Mouse (Mus musculus) ovary, postnatal 36 days (tissue): ENCODE measurements at regions not wholly inside any gene's neighbourhood (a gene's known extent, or its start where the extent isn't known, plus 50 kb on each side); places are given as distances from the start of the nearest gene placed in this dataset.

Experiments
- DNase-seq: peaks from one replicate; pipeline ENCODE4 v3.0.0; 2022; ENCODE audit warnings: low spot score, mixed read lengths

GRCm38 (mm10) chr14:24997786-24998509 is 461.0 kb upstream of the Zmiz1 start:
- no peak for DNase-seq

- DNase-seq = no peak
Measured at GRCm38 (mm10) chr14:24999008-24999572, 459.9 kb upstream of the Zmiz1 start.

- no peak for DNase-seq
Measured at GRCm38 (mm10) chr14:25005241-25005946, 453.6 kb upstream of the Zmiz1 start.

- DNase-seq = no peak
Measured at GRCm38 (mm10) chr14:25011926-25012325, 447.1 kb upstream of the Zmiz1 start.

- DNase-seq = peak; percentile 20
Measured at GRCm38 (mm10) chr14:25015288-25016238, 443.4 kb upstream of the Zmiz1 start.

- no peak for DNase-seq
Measured at GRCm38 (mm10) chr14:25017860-25018259, 441.1 kb upstream of the Zmiz1 start.

- no peak for DNase-seq
Measured at GRCm38 (mm10) chr14:25019306-25019905, 439.6 kb upstream of the Zmiz1 start.

GRCm38 (mm10) chr14:25022523-25023269 is 436.3 kb upstream of the Zmiz1 start:
- DNase-seq = no peak

GRCm38 (mm10) chr14:25023270-25023800 is 435.6 kb upstream of the Zmiz1 start:
- no peak for DNase-seq

GRCm38 (mm10) chr14:25025074-25025473 is 433.9 kb upstream of the Zmiz1 start:
- DNase-seq = no peak

GRCm38 (mm10) chr14:25027076-25027475 is 431.9 kb upstream of the Zmiz1 start:
- no peak for DNase-seq

GRCm38 (mm10) chr14:25027842-25028241 is 431.1 kb upstream of the Zmiz1 start:
- no peak for DNase-seq

GRCm38 (mm10) chr14:25030881-25031280 is 428.1 kb upstream of the Zmiz1 start:
- DNase-seq = no peak

- DNase-seq = no peak
Measured at GRCm38 (mm10) chr14:25031756-25032680, 427.0 kb upstream of the Zmiz1 start.

GRCm38 (mm10) chr14:25032899-25033298 is 426.1 kb upstream of the Zmiz1 start:
- DNase-seq = no peak

- no peak for DNase-seq
Measured at GRCm38 (mm10) chr14:25042265-25042664, 416.7 kb upstream of the Zmiz1 start.

GRCm38 (mm10) chr14:25044106-25044505 is 414.9 kb upstream of the Zmiz1 start:
- DNase-seq = no peak

- no peak for DNase-seq
Measured at GRCm38 (mm10) chr14:25044867-25045266, 414.1 kb upstream of the Zmiz1 start.

GRCm38 (mm10) chr14:25050674-25051251 is 408.2 kb upstream of the Zmiz1 start:
- no peak for DNase-seq
